Mouse (Mus musculus) gastrocnemius, adult 18-20 months (tissue): ENCODE results near the gene Klhdc3. TPM values are rescaled to one million over a fixed set of nuclear protein-coding genes. Genes with fewer than 3 reads are reported as not detected.

Experiments used
- DNase-seq: peaks from one replicate; pipeline ENCODE4 v3.0.0; 2021; ENCODE audit warnings: low spot score
- total RNA-seq, 2 experiments: library from RNA; stranded (reverse); gene quantifications; 2 replicates each; pipeline ENCODE4 v1.2.3; 2021

Gene Klhdc3
- total RNA-seq, 2 experiments from 2014 or later = 64.7 to 90.2 TPM

GRCm38 (mm10) chr17:46661351-46661750, 19.4 kb downstream of the Klhdc3 start:
- no peak for DNase-seq

GRCm38 (mm10) chr17:46656054-46656453, 24.7 kb downstream of the Klhdc3 start:
- DNase-seq = no peak

- no peak for DNase-seq
Measured at GRCm38 (mm10) chr17:46651755-46652547, 28.8 kb downstream of the Klhdc3 start.

GRCm38 (mm10) chr17:46651292-46651691, 29.4 kb downstream of the Klhdc3 start:
- no peak for DNase-seq

GRCm38 (mm10) chr17:46650232-46651031, 30.3 kb downstream of the Klhdc3 start, which contains the start of gene Cul7:
Cul7 (plus strand) TSS chr17:46650337.
- peak; percentile 87 for DNase-seq

GRCm38 (mm10) chr17:46649811-46650210, 30.9 kb downstream of the Klhdc3 start:
- no peak for DNase-seq

- DNase-seq = no peak
Measured at GRCm38 (mm10) chr17:46648436-46648835, 32.3 kb downstream of the Klhdc3 start.

GRCm38 (mm10) chr17:46647279-46647678, 33.4 kb downstream of the Klhdc3 start:
- no peak for DNase-seq

GRCm38 (mm10) chr17:46646322-46646662, 34.4 kb downstream of the Klhdc3 start:
- DNase-seq = no peak

GRCm38 (mm10) chr17:46645561-46646321, 35.0 kb downstream of the Klhdc3 start, which contains the start of the genes Klc4 and Mrpl2:
Klc4 (minus strand) TSS chr17:46646022.
Mrpl2 (plus strand) TSS chr17:46646229.
- peak; percentile 99 for DNase-seq

- peak; percentile 30 for DNase-seq
Measured at GRCm38 (mm10) chr17:46644916-46645475, 35.7 kb downstream of the Klhdc3 start.

GRCm38 (mm10) chr17:46644152-46644805, 36.4 kb downstream of the Klhdc3 start:
- no peak for DNase-seq

- DNase-seq = no peak
Measured at GRCm38 (mm10) chr17:46642060-46642459, 38.7 kb downstream of the Klhdc3 start.

- no peak for DNase-seq
Measured at GRCm38 (mm10) chr17:46639929-46640328, 40.8 kb downstream of the Klhdc3 start.

- DNase-seq = peak; percentile 68
Measured at GRCm38 (mm10) chr17:46636831-46637523, 43.7 kb downstream of the Klhdc3 start.

- DNase-seq = no peak
Measured at GRCm38 (mm10) chr17:46629685-46630441, 50.9 kb downstream of the Klhdc3 start.

- DNase-seq = peak; percentile 8
Measured at GRCm38 (mm10) chr17:46628791-46629684, 51.7 kb downstream of the Klhdc3 start, which contains the start of gene Ptk7. Ptk7 (minus strand) TSS chr17:46629504.

GRCm38 (mm10) chr17:46628471-46628790, 52.3 kb downstream of the Klhdc3 start:
- no peak for DNase-seq
